Mouse (Mus musculus): ENCODE measurements at regions not wholly inside any gene's neighbourhood (a gene's known extent, or its start where the extent isn't known, plus 50 kb on each side); places are given as distances from the start of the nearest gene placed in this dataset.

- WGBS, result 77% methylated on average over 2 of the region's 2 CpGs
- no peaks in the 10 kb centered on the region for H3K27me3 ChIP-seq (replicated peaks; ENCODE audit: control insufficient read depth, insufficient read depth, low read length)
- no peaks in the 10 kb centered on the region for H3K9me3 ChIP-seq (ENCODE audit: control insufficient read depth, low read length)
- no peak for ATAC-seq
- no peak overlapping the region for H3K27ac ChIP-seq (ENCODE audit: low read length)
- no peak overlapping the region for H3K9ac ChIP-seq (ENCODE audit: low read depth, low read length)
- no peaks in the 10 kb centered on the region for H3K4me1 ChIP-seq (ENCODE audit: control insufficient read depth, insufficient read depth, low read length)
- H3K4me3 ChIP-seq (ENCODE audit: low read length), result no peak overlapping the region
- no peaks in the 10 kb centered on the region for H3K36me3 ChIP-seq (ENCODE audit: control insufficient read depth, insufficient read depth, low read length)
- no peak overlapping the region for H3K4me2 ChIP-seq (ENCODE audit: low read depth, low read length)
These were observed 323.2 kb downstream of the Ptprc start for GRCm38 (mm10) chr1:137852262-137852661.

- no peak overlapping the region for H3K4me2 ChIP-seq (ENCODE audit: low read depth, low read length)
- H3K9me3 ChIP-seq (ENCODE audit: control insufficient read depth, low read length), result no peaks in the 10 kb centered on the region
- no peak overlapping the region for H3K4me3 ChIP-seq (ENCODE audit: low read length)
- no peak for ATAC-seq
- H3K36me3 ChIP-seq (ENCODE audit: control insufficient read depth, insufficient read depth, low read length), result no peaks in the 10 kb centered on the region
- no peak overlapping the region for H3K9ac ChIP-seq (ENCODE audit: low read depth, low read length)
- no peak overlapping the region for H3K27ac ChIP-seq (ENCODE audit: low read length)
- WGBS, result 86% methylated on average over 10 of the region's 10 CpGs
- H3K27me3 ChIP-seq (replicated peaks; ENCODE audit: control insufficient read depth, insufficient read depth, low read length), result no peaks in the 10 kb centered on the region
- no peaks in the 10 kb centered on the region for H3K4me1 ChIP-seq (ENCODE audit: control insufficient read depth, insufficient read depth, low read length)
These were observed 328.1 kb downstream of the Ptprc start for GRCm38 (mm10) chr1:137847311-137847923.

GRCm38 (mm10) chr1:137846857-137847256 lies 328.7 kb downstream of the Ptprc start:
- Histone ChIP-seq H3K27me3 (replicated peaks; ENCODE audit: control insufficient read depth, insufficient read depth, low read length) (no peaks in the 10 kb centered on the region), H3K27ac (ENCODE audit: low read length) (no peak overlapping the region), H3K4me2 (ENCODE audit: low read depth, low read length) (no peak overlapping the region), H3K9me3 (ENCODE audit: control insufficient read depth, low read length) (no peaks in the 10 kb centered on the region), H3K4me1 (ENCODE audit: control insufficient read depth, insufficient read depth, low read length) (no peaks in the 10 kb centered on the region), H3K4me3 (ENCODE audit: low read length) (no peak overlapping the region), H3K36me3 (ENCODE audit: control insufficient read depth, insufficient read depth, low read length) (no peaks in the 10 kb centered on the region), H3K9ac (ENCODE audit: low read depth, low read length) (no peak overlapping the region)
- no peak for ATAC-seq
- 83% methylated on average over 1 of the region's 1 CpGs for WGBS

GRCm38 (mm10) chr1:137840531-137840930 lies 335.0 kb downstream of the Ptprc start:
- Histone ChIP-seq H3K27me3 (replicated peaks; ENCODE audit: control insufficient read depth, insufficient read depth, low read length) (no peaks in the 10 kb centered on the region), H3K4me3 (ENCODE audit: low read length) (no peak overlapping the region), H3K4me2 (ENCODE audit: low read depth, low read length) (no peak overlapping the region), H3K36me3 (ENCODE audit: control insufficient read depth, insufficient read depth, low read length) (no peaks in the 10 kb centered on the region), H3K27ac (ENCODE audit: low read length) (no peak overlapping the region), H3K9me3 (ENCODE audit: control insufficient read depth, low read length) (no peaks in the 10 kb centered on the region), H3K4me1 (ENCODE audit: control insufficient read depth, insufficient read depth, low read length) (no peaks in the 10 kb centered on the region), H3K9ac (ENCODE audit: low read depth, low read length) (no peak overlapping the region)
- ATAC-seq, result no peak

GRCm38 (mm10) chr1:137839703-137840102 lies 335.8 kb downstream of the Ptprc start:
- Histone ChIP-seq H3K4me3 (ENCODE audit: low read length) (no peak overlapping the region), H3K36me3 (ENCODE audit: control insufficient read depth, insufficient read depth, low read length) (no peaks in the 10 kb centered on the region), H3K9ac (ENCODE audit: low read depth, low read length) (no peak overlapping the region), H3K27ac (ENCODE audit: low read length) (no peak overlapping the region), H3K27me3 (replicated peaks; ENCODE audit: control insufficient read depth, insufficient read depth, low read length) (no peaks in the 10 kb centered on the region), H3K4me2 (ENCODE audit: low read depth, low read length) (no peak overlapping the region), H3K4me1 (ENCODE audit: control insufficient read depth, insufficient read depth, low read length) (no peaks in the 10 kb centered on the region), H3K9me3 (ENCODE audit: control insufficient read depth, low read length) (no peaks in the 10 kb centered on the region)
- 48% methylated on average over 5 of the region's 5 CpGs for WGBS
- no peak for ATAC-seq

GRCm38 (mm10) chr1:137839263-137839662 lies 336.2 kb downstream of the Ptprc start:
- no peak for ATAC-seq
- no peak overlapping the region for H3K27ac ChIP-seq (ENCODE audit: low read length)
- no peaks in the 10 kb centered on the region for H3K9me3 ChIP-seq (ENCODE audit: control insufficient read depth, low read length)
- H3K36me3 ChIP-seq (ENCODE audit: control insufficient read depth, insufficient read depth, low read length), result no peaks in the 10 kb centered on the region
- no peak overlapping the region for H3K9ac ChIP-seq (ENCODE audit: low read depth, low read length)
- no peaks in the 10 kb centered on the region for H3K4me1 ChIP-seq (ENCODE audit: control insufficient read depth, insufficient read depth, low read length)
- 56% methylated on average over 2 of the region's 2 CpGs for WGBS
- no peaks in the 10 kb centered on the region for H3K27me3 ChIP-seq (replicated peaks; ENCODE audit: control insufficient read depth, insufficient read depth, low read length)
- no peak overlapping the region for H3K4me2 ChIP-seq (ENCODE audit: low read depth, low read length)
- no peak overlapping the region for H3K4me3 ChIP-seq (ENCODE audit: low read length)

- no peaks in the 10 kb centered on the region for H3K36me3 ChIP-seq (ENCODE audit: control insufficient read depth, insufficient read depth, low read length)
- WGBS, result 56% methylated on average over 8 of the region's 8 CpGs
- H3K4me1 ChIP-seq (ENCODE audit: control insufficient read depth, insufficient read depth, low read length), result no peaks in the 10 kb centered on the region
- no peak overlapping the region for H3K4me3 ChIP-seq (ENCODE audit: low read length)
- H3K27me3 ChIP-seq (replicated peaks; ENCODE audit: control insufficient read depth, insufficient read depth, low read length), result no peaks in the 10 kb centered on the region
- no peaks in the 10 kb centered on the region for H3K9me3 ChIP-seq (ENCODE audit: control insufficient read depth, low read length)
- no peak overlapping the region for H3K4me2 ChIP-seq (ENCODE audit: low read depth, low read length)
- H3K9ac ChIP-seq (ENCODE audit: low read depth, low read length), result no peak overlapping the region
- no peak overlapping the region for H3K27ac ChIP-seq (ENCODE audit: low read length)
- no peak for ATAC-seq
These were observed 337.2 kb downstream of the Ptprc start for GRCm38 (mm10) chr1:137838357-137838756.

- Histone ChIP-seq H3K4me3 (ENCODE audit: low read length) (no peak overlapping the region), H3K9ac (ENCODE audit: low read depth, low read length) (no peak overlapping the region), H3K9me3 (ENCODE audit: control insufficient read depth, low read length) (no peaks in the 10 kb centered on the region), H3K27me3 (replicated peaks; ENCODE audit: control insufficient read depth, insufficient read depth, low read length) (no peaks in the 10 kb centered on the region), H3K4me1 (ENCODE audit: control insufficient read depth, insufficient read depth, low read length) (no peaks in the 10 kb centered on the region), H3K27ac (ENCODE audit: low read length) (no peak overlapping the region), H3K4me2 (ENCODE audit: low read depth, low read length) (no peak overlapping the region), H3K36me3 (ENCODE audit: control insufficient read depth, insufficient read depth, low read length) (no peaks in the 10 kb centered on the region)
- WGBS, result 70% methylated on average over 3 of the region's 3 CpGs
- no peak for ATAC-seq
These were observed 342.0 kb downstream of the Ptprc start for GRCm38 (mm10) chr1:137833535-137833934.

GRCm38 (mm10) chr1:137831284-137831683 lies 344.2 kb downstream of the Ptprc start:
- H3K27ac ChIP-seq (ENCODE audit: low read length), result no peak overlapping the region
- no peak overlapping the region for H3K9ac ChIP-seq (ENCODE audit: low read depth, low read length)
- no peak for ATAC-seq
- H3K4me2 ChIP-seq (ENCODE audit: low read depth, low read length), result no peak overlapping the region
- H3K9me3 ChIP-seq (ENCODE audit: control insufficient read depth, low read length), result no peaks in the 10 kb centered on the region
- no peaks in the 10 kb centered on the region for H3K27me3 ChIP-seq (replicated peaks; ENCODE audit: control insufficient read depth, insufficient read depth, low read length)
- no peaks in the 10 kb centered on the region for H3K36me3 ChIP-seq (ENCODE audit: control insufficient read depth, insufficient read depth, low read length)
- H3K4me3 ChIP-seq (ENCODE audit: low read length), result no peak overlapping the region
- H3K4me1 ChIP-seq (ENCODE audit: control insufficient read depth, insufficient read depth, low read length), result no peaks in the 10 kb centered on the region
- WGBS, result 59% methylated on average over 4 of the region's 4 CpGs

- no peak for ATAC-seq
- Histone ChIP-seq H3K4me3 (ENCODE audit: low read length) (no peak overlapping the region), H3K27me3 (replicated peaks; ENCODE audit: control insufficient read depth, insufficient read depth, low read length) (no peaks in the 10 kb centered on the region), H3K36me3 (ENCODE audit: control insufficient read depth, insufficient read depth, low read length) (no peaks in the 10 kb centered on the region), H3K9me3 (ENCODE audit: control insufficient read depth, low read length) (no peaks in the 10 kb centered on the region), H3K27ac (ENCODE audit: low read length) (no peak overlapping the region), H3K4me1 (ENCODE audit: control insufficient read depth, insufficient read depth, low read length) (no peaks in the 10 kb centered on the region), H3K4me2 (ENCODE audit: low read depth, low read length) (no peak overlapping the region), H3K9ac (ENCODE audit: low read depth, low read length) (no peak overlapping the region)
- 65% methylated on average over 4 of the region's 4 CpGs for WGBS
These were observed 348.1 kb downstream of the Ptprc start for GRCm38 (mm10) chr1:137827379-137827778.
